Mouse (Mus musculus): ENCODE data around the gene Prr19. TPM values are rescaled to one million over a fixed set of nuclear protein-coding genes. Genes with fewer than 3 reads are reported as not detected.

Gene Prr19
- polyA plus RNA-seq, 1 experiment from 2014 or later, result 2.2 TPM

DNA sequence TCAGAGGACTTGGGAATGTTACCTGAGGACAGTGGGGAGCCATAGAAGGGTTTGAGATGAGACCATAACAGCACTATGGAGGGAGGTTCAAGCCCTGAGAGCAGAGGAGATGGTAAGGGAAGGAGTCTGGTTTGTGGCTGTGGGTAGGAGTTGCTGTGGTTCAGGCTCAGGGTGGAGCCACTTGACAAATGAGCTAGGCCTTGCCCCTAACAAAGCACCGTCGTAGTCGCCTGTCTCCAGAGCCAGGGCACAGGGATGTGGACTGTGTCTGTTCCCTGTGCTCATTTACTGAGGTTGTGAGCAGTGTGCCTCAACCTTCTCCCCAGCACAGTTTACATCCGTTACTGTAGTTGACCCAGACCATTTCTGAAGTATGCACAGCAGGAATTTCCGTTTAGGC lies 26.6 kb upstream of the Prr19 start:
- no peak for ATAC-seq

DNA sequence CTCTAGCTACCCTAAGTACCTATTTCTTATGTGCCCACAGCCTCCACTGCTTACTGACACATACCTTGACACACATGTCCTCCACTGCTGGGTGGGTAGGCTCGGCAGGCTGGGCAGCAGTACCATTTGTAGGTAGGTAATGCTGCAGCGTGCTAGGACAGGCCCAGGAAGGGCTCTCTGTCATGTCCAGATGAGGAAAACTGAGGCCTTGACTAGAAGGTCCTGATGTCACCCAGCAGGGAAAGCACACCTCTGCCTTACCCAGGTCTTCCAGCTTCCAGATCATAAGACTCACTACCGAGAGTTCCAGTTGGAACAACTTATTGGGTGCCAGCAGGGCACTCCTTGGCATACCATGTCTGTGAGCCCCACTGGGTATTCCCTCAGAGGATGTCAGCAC lies 26.2 kb upstream of the Prr19 start:
- no peak for ATAC-seq
- no peak overlapping the region for H3K27ac ChIP-seq (ENCODE audit: low read length)
- H3K4me1 ChIP-seq (replicated peaks; ENCODE audit: control insufficient read depth, insufficient read depth, low read length), result peaks cover 36% of the 10 kb centered on the region
- H3K9ac ChIP-seq (replicated peaks; ENCODE audit: low read depth, low read length), result peak overlapping the region; percentile 38; the same call in 1 of the 2 replicates
- H3K27me3 ChIP-seq (replicated peaks; ENCODE audit: control insufficient read depth, insufficient read depth, low read length), result no peaks in the 10 kb centered on the region
- H3K9me3 ChIP-seq (ENCODE audit: control insufficient read depth, low read length), result no peaks in the 10 kb centered on the region
- no peak overlapping the region for H3K4me2 ChIP-seq (ENCODE audit: low read length)
- 93% methylated on average over 3 of the region's 3 CpGs for WGBS
- no peak overlapping the region for H3K4me3 ChIP-seq (replicated peaks; ENCODE audit: low read length)
- peaks cover 7% of the 10 kb centered on the region for H3K36me3 ChIP-seq (ENCODE audit: control insufficient read depth, insufficient read depth)

More for the DNA sequence above, 26.6 kb upstream of the Prr19 start:
- peaks cover 36% of the 10 kb centered on the region for H3K4me1 ChIP-seq (replicated peaks; ENCODE audit: control insufficient read depth, insufficient read depth, low read length)
- H3K4me3 ChIP-seq (replicated peaks; ENCODE audit: low read length), result no peak overlapping the region
- peak overlapping the region; percentile 38; the same call in 1 of the 2 replicates for H3K9ac ChIP-seq (replicated peaks; ENCODE audit: low read depth, low read length)
- H3K27me3 ChIP-seq (replicated peaks; ENCODE audit: control insufficient read depth, insufficient read depth, low read length), result no peaks in the 10 kb centered on the region
- no peaks in the 10 kb centered on the region for H3K9me3 ChIP-seq (ENCODE audit: control insufficient read depth, low read length)
- H3K4me2 ChIP-seq (ENCODE audit: low read length), result no peak overlapping the region
- peaks cover 7% of the 10 kb centered on the region for H3K36me3 ChIP-seq (ENCODE audit: control insufficient read depth, insufficient read depth)
- H3K27ac ChIP-seq (ENCODE audit: low read length), result no peak overlapping the region
- WGBS, result 62% methylated on average over 5 of the region's 5 CpGs

- no peaks in the 10 kb centered on the region for H3K27me3 ChIP-seq (replicated peaks; ENCODE audit: control insufficient read depth, insufficient read depth, low read length)
- H3K9me3 ChIP-seq (ENCODE audit: control insufficient read depth, low read length), result no peaks in the 10 kb centered on the region
- H3K36me3 ChIP-seq (ENCODE audit: control insufficient read depth, insufficient read depth), result peaks cover 7% of the 10 kb centered on the region
- ATAC-seq, result no peak
- H3K9ac ChIP-seq (replicated peaks; ENCODE audit: low read depth, low read length), result 0 out of 2 replicates have a peak overlapping the region, but pooled peaks have one; percentile 2
- H3K27ac ChIP-seq (ENCODE audit: low read length), result no peak overlapping the region
- no peak overlapping the region for H3K4me3 ChIP-seq (replicated peaks; ENCODE audit: low read length)
- H3K4me1 ChIP-seq (replicated peaks; ENCODE audit: control insufficient read depth, insufficient read depth, low read length), result peaks cover 43% of the 10 kb centered on the region
- WGBS, result 58% methylated on average over 9 of the region's 9 CpGs
- H3K4me2 ChIP-seq (ENCODE audit: low read length), result no peak overlapping the region
Observed at GRCm38 (mm10) chr7:25275555-25276298, 25.5 kb upstream of the Prr19 start.

DNA sequence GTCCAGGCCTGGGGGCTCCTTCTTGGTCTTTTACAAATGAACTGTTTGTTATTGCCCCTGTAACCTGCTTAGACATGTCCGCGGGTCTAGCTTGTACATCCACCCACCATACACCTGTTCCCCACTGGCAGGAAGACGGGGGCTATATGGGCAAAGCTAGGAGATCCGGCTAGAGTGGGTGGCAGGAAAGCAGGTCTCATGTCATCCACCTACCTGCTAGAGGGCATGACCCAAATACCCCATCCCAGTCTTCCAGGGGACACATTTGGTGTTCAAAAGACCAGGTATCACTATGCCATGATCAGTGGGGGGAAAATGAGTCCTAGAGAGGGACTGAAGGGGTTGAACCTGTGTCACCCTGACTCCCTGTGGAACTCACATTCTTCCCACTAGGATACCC lies 23.8 kb upstream of the Prr19 start:
- 87% methylated on average over 4 of the region's 4 CpGs for WGBS
- Histone ChIP-seq H3K27ac (ENCODE audit: low read length) (peak overlapping the region; percentile 100), H3K9ac (replicated peaks; ENCODE audit: low read depth, low read length) (no peak overlapping the region; the same call in 1 of the 2 replicates), H3K27me3 (replicated peaks; ENCODE audit: control insufficient read depth, insufficient read depth, low read length) (no peaks in the 10 kb centered on the region), H3K4me3 (replicated peaks; ENCODE audit: low read length) (no peak overlapping the region; the same call in 1 of the 2 replicates), H3K4me2 (ENCODE audit: low read length) (peak overlapping the region; percentile 80; the same call in 1 of the 2 replicates), H3K9me3 (ENCODE audit: control insufficient read depth, low read length) (no peaks in the 10 kb centered on the region), H3K36me3 (ENCODE audit: control insufficient read depth, insufficient read depth) (peaks cover 2% of the 10 kb centered on the region; the same call in 1 of the 2 replicates), H3K4me1 (replicated peaks; ENCODE audit: control insufficient read depth, insufficient read depth, low read length) (peaks cover 53% of the 10 kb centered on the region)
- ATAC-seq, result no peak

GRCm38 (mm10) chr7:25277998-25278340 lies 23.2 kb upstream of the Prr19 start:
- Histone ChIP-seq H3K4me1 (replicated peaks; ENCODE audit: control insufficient read depth, insufficient read depth, low read length) (peaks cover 53% of the 10 kb centered on the region), H3K27ac (ENCODE audit: low read length) (peak overlapping the region; percentile 100)
- ATAC-seq, result no peak

DNA sequence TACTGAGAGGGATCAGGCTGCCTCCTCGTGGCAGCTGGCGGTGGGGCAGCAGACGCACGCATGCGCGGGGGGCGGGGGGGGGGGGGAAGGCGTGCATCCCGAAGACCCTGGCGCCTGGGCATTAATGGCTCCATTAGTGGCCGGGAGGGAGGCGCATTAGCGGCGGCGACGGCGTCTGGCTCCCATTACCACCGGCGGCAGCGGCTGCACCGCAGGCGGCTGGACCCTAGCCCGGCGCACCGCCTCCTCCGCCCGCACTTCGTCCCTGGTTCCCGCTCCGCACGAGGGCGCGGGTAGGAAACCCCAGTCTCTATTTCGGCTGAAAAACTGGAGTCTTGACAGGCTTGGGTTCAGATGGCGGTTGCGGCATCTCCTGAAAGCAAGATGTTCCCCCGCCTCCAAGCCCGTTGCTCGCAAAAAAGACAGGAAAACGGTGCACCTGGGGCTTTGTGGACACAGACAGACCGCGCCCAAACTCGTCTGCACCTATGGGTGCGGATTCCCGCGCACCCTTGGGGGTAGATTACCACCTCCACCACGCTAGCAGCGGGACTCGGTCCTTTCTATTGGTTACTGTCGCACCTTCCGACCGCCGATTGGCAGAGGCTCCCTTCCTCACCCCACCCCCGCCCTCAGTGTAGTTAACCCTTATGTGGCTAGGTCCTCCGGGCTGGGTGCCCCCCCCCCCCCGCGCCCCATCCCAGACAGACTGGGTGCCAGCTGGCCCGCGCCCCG lies 22.7 kb upstream of the Prr19 start:
- no peaks in the 10 kb centered on the region for H3K9me3 ChIP-seq (ENCODE audit: control insufficient read depth, low read length)
- H3K4me3 ChIP-seq (replicated peaks; ENCODE audit: low read length), result peak overlapping the region; percentile 67
- peak overlapping the region; percentile 100 for H3K27ac ChIP-seq (ENCODE audit: low read length)
- peak overlapping the region; percentile 78 for H3K9ac ChIP-seq (replicated peaks; ENCODE audit: low read depth, low read length)
- no peaks in the 10 kb centered on the region for H3K27me3 ChIP-seq (replicated peaks; ENCODE audit: control insufficient read depth, insufficient read depth, low read length)
- 0% methylated on average over 53 of the region's 60 CpGs for WGBS
- peaks cover 58% of the 10 kb centered on the region for H3K4me1 ChIP-seq (replicated peaks; ENCODE audit: control insufficient read depth, insufficient read depth, low read length)
- peaks cover under 1% of the 10 kb centered on the region; the same call in 1 of the 2 replicates for H3K36me3 ChIP-seq (ENCODE audit: control insufficient read depth, insufficient read depth)
- peak; percentile 79 for ATAC-seq
- peak overlapping the region; percentile 80 for H3K4me2 ChIP-seq (ENCODE audit: low read length)

More at GRCm38 (mm10) chr7:25277998-25278340, 23.2 kb upstream of the Prr19 start:
- Histone ChIP-seq H3K9ac (replicated peaks; ENCODE audit: low read depth, low read length) (peak overlapping the region; percentile 78), H3K27me3 (replicated peaks; ENCODE audit: control insufficient read depth, insufficient read depth, low read length) (no peaks in the 10 kb centered on the region), H3K4me2 (ENCODE audit: low read length) (peak overlapping the region; percentile 80), H3K4me3 (replicated peaks; ENCODE audit: low read length) (peak overlapping the region; percentile 67), H3K36me3 (ENCODE audit: control insufficient read depth, insufficient read depth) (peaks cover 2% of the 10 kb centered on the region; the same call in 1 of the 2 replicates), H3K9me3 (ENCODE audit: control insufficient read depth, low read length) (no peaks in the 10 kb centered on the region)
- 11% methylated on average over 4 of the region's 4 CpGs for WGBS

DNA sequence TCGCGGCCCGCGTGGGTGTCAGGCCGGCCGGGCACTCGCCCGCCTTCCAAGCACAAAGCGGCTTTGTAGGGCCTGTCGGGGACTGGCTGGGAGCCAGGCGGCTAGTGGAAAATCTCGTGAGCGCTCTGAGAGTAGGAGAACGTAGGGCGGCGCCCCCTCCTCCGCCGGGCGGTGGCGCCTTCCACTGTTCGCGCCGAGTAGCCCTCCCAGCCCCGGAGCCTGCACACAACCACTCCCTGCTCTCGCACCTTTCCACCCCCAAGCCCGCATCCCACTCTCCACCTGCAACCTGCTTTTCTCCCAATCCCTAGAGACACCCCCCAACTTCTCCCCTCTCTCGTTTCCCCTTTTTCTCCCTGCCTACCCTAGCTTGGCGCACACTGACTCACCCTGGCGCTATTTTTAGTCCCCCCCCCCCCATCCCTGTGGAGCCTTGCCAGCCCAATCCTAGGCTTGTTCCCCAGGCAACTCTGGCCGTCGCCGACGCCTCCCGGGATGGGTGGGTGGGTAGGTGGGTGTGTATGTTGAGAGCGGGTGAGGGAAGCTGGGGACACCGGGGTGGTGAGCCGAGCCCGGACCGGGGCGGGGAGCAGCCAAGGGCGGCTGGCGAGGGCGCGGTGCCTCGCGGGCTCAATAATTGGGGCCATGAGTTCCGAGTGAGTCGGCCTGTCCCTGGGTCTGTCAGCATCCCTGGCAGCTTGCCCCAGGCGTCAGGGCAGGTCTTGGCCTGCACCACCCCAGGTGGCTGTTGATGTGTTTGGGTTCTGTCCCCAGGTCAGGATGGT lies 21.9 kb upstream of the Prr19 start:
- H3K4me1 ChIP-seq (replicated peaks; ENCODE audit: control insufficient read depth, insufficient read depth, low read length), result peaks cover 62% of the 10 kb centered on the region
- H3K27me3 ChIP-seq (replicated peaks; ENCODE audit: control insufficient read depth, insufficient read depth, low read length), result no peaks in the 10 kb centered on the region
- H3K4me2 ChIP-seq (ENCODE audit: low read length), result peak overlapping the region; percentile 80
- H3K36me3 ChIP-seq (ENCODE audit: control insufficient read depth, insufficient read depth), result no peaks in the 10 kb centered on the region
- no peaks in the 10 kb centered on the region for H3K9me3 ChIP-seq (ENCODE audit: control insufficient read depth, low read length)
- peak overlapping the region; percentile 100 for H3K27ac ChIP-seq (ENCODE audit: low read length)
- H3K9ac ChIP-seq (replicated peaks; ENCODE audit: low read depth, low read length), result peak overlapping the region; percentile 78
- WGBS, result under 1% methylated on average over 48 of the region's 49 CpGs
- H3K4me3 ChIP-seq (replicated peaks; ENCODE audit: low read length), result peak overlapping the region; percentile 67
- ATAC-seq, result peak; percentile 61

GRCm38 (mm10) chr7:25279861-25280791 lies 21.1 kb upstream of the Prr19 start:
- WGBS, result 1% methylated on average over 6 of the region's 6 CpGs
- peak overlapping the region; percentile 78 for H3K9ac ChIP-seq (replicated peaks; ENCODE audit: low read depth, low read length)
- no peaks in the 10 kb centered on the region for H3K9me3 ChIP-seq (ENCODE audit: control insufficient read depth, low read length)
- H3K27me3 ChIP-seq (replicated peaks; ENCODE audit: control insufficient read depth, insufficient read depth, low read length), result no peaks in the 10 kb centered on the region
- peak overlapping the region; percentile 67 for H3K4me3 ChIP-seq (replicated peaks; ENCODE audit: low read length)
- peak overlapping the region; percentile 80 for H3K4me2 ChIP-seq (ENCODE audit: low read length)
- H3K36me3 ChIP-seq (ENCODE audit: control insufficient read depth, insufficient read depth), result peaks cover 2% of the 10 kb centered on the region; the same call in 1 of the 2 replicates
- H3K4me1 ChIP-seq (replicated peaks; ENCODE audit: control insufficient read depth, insufficient read depth, low read length), result peaks cover 66% of the 10 kb centered on the region
- peak overlapping the region; percentile 100 for H3K27ac ChIP-seq (ENCODE audit: low read length)
- ATAC-seq, result no peak

Data from forebrain, embryonic 16.5 days (tissue).